Mouse (Mus musculus) retina, adult 2 months (tissue): Measurements from ENCODE around the gene Pan2.
A peak's percentile ranks its signal among the peaks of the same experiment; 100 is the strongest.
"Not testable (repeated sequence)": the region's sequence is repeated elsewhere in the genome, so short reads cannot be mapped to it uniquely, and the experiment has no call there.

Experiments used
- DNase-seq: peaks from one replicate; pipeline ENCODE4 v3.0.0-alpha.2; 2012; ENCODE audit warnings: low read depth, low spot score

Gene Pan2

DNA sequence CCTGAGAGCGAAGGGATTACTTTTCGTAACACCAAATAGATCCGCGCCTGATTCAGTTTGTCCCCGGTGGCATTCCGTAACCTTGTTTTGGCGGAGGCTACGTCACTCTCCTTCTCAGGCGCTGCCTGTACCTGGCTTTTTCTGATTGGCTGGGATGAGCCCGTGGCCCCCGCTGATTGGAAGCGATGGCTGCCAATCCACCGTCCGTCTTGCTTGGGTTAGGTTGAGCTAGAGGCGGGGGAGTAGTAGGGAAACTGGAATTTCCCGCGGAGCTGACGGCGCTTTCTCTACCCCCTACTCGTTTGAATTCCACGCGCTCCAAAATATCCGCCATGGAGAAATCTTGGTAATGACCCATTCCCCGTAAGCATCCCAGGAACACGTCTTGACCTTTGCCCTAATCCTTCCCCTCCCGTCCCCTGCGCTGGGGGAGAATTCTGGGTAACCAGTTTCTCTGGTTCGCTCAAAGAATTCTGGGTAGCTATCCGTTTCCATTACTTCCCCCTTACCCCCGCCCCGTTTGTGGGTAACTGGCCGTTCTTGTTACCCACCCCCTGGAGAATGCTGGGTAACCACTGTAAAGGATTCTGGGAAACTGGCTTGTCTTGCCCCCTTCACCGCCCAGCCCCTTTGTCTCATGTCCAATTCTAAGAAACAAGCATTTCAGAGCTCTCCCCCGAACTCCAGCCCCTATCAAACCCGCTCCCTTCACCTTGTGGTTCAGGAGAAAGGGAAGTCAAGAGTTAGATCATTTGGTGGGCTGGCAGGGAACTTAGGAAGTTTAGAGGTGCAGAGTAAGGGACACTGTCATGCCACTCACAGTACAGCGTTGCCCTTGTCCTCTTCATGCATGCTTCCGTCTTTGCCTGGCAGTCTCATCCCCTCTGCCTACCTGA is at the start of gene Pan2:
Pan2 (plus strand) TSS at position 210 of the 896 bp plus-strand sequence.
- peak; percentile 100 for DNase-seq

DNA sequence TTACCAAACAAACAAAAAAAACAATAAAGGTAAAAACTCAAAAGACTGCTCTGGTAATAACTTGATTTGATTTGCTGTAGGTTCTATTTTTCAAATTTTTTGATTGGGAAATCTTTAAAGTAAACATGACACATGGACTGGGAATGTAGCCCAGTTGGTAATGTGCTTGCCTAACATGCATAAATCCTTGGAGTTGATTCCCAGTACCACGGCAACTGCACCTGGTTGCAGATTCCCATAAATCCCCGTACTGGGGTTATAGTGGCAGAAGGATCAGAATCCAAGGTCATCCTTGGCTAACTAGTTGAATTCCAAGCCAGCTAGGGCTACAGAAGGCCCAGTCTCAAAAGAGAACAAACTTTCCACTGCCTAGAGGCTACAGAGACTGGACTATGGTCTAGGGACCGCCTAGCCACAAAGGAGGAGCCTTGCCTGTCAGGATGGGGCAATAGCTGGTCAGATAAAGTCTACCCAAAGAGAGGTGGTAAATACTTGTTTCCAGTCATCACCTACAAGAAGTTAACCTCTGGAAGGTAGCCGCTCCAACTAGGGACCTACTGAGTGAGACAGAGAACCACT is 49.4 kb upstream of the Pan2 start, which contains the start of gene Apon:
Apon (plus strand) TSS at position 420 of the 579 bp plus-strand sequence.
- no peak for DNase-seq

GRCm38 (mm10) chr10:128255925-128256324 is 47.2 kb upstream of the Pan2 start:
- DNase-seq = no peak

DNA sequence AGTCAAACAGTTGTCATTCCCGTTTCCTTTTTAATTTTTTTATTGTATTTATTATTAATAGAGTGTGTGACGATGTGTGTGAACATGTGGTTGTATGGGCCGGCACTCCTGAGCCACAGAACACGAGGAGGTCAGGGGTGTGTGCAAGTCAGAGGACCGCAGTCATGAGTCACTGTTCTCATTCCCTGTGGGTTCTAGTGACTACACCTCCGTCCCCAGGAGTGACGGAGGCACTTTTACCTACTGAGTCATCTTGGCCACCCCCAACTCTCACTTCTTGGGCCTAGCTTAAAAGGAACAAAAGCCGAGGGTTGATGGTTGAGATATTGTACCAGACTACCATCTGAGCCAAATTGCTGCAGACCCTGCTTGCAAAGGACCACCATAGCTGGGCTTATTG is 46.8 kb upstream of the Pan2 start:
- no peak for DNase-seq

GRCm38 (mm10) chr10:128258953-128259352 is 44.2 kb upstream of the Pan2 start:
- no peak for DNase-seq

DNA sequence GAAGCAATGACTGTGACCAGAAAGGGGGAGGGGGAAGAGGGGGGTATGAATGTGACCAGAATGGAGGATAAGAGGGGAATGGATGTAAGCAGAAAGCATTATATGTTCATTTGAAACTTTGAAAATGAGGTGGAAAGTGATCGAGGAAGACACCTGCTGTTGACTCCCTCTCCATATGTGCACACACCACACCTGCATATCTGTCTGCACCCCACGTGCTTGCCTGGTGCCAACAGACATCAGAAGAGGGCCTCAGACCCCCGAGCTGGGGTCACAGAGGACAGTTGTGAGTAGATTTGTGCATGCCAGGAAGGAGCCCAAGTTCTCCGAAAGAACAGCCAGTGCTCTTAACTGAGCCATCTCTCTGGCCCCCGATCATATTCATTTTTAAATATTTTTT is 43.2 kb upstream of the Pan2 start:
- no peak for DNase-seq

- DNase-seq = not testable (repeated sequence)
These were observed 42.8 kb upstream of the Pan2 start for GRCm38 (mm10) chr10:128260376-128260775.

- no peak for DNase-seq
These were observed 40.8 kb upstream of the Pan2 start for GRCm38 (mm10) chr10:128262300-128262699.

DNA sequence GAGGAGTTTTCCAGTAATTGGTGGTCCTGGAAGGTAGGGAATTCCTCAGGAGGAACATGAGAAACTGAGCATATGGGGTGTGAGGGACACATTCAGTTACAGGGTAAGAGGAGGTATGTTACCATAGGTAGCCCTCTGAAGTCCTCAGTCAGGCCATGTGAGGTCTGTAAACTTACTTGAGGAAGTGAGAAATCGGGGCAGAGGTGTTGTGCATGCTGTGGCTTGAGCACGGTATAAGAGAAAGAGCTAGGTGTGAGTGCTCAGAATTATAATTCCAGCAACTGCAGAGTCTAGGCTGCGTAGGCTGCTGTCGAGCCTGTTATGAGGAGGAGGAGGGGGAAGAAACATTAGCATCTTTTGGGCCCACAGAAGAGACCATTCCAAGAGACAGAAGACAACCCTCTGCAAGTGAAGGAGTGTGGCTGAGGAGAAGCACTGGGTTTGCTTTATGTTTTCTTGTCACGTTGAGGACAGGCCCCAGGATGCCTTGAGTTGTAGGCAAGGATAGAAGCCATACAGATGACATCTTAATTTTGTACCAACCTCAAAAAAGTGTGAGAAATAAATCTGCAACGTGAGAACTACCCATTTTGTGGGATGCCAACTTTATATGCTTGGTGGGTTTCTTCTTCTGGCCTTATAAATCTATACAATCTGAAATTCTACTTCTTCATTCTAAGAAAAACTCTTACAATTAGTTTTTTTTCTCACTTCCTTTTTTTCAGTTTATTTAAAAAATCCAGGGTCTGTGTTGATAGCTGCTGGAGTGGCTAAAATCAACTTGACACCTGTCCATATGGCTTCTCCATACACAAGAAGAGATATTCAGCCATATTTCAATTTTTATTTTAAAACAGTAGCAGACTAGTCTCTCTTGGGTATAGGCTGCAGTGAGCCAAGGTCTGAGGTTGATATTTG is 39.5 kb upstream of the Pan2 start:
- DNase-seq = no peak

- DNase-seq = no peak
These were observed 34.8 kb upstream of the Pan2 start, which contains the start of gene Apof for GRCm38 (mm10) chr10:128268371-128268770. TSS of gene Apof (plus strand) at chr10:128268671.

GRCm38 (mm10) chr10:128269206-128269910 is 33.8 kb upstream of the Pan2 start:
- no peak for DNase-seq

- DNase-seq = peak; percentile 89
These were observed 32.8 kb upstream of the Pan2 start, which contains the start of gene Stat2 for GRCm38 (mm10) chr10:128270287-128270841. TSS of gene Stat2 (plus strand) at chr10:128270559.

- DNase-seq = no peak
These were observed 32.3 kb upstream of the Pan2 start for GRCm38 (mm10) chr10:128270866-128271265.

DNA sequence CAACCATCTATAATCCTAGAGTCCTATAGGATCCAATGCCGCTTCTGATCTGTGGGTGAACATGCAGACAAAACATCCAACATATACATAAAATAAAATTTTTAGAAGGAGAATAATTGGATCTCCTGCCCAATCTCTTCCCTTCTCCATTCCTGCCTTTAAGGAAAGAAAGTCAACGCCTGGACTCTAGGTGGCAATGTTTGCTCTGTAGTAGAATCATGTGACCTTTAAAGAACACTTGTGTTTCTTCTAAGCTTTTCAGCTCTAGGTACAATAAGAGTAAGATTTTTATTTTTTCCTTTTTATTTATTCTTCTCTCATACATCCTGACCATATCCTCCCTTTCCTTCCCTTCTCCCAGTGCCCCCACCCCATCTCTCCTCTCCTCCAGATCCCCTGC is 31.3 kb upstream of the Pan2 start:
- DNase-seq = no peak

DNA sequence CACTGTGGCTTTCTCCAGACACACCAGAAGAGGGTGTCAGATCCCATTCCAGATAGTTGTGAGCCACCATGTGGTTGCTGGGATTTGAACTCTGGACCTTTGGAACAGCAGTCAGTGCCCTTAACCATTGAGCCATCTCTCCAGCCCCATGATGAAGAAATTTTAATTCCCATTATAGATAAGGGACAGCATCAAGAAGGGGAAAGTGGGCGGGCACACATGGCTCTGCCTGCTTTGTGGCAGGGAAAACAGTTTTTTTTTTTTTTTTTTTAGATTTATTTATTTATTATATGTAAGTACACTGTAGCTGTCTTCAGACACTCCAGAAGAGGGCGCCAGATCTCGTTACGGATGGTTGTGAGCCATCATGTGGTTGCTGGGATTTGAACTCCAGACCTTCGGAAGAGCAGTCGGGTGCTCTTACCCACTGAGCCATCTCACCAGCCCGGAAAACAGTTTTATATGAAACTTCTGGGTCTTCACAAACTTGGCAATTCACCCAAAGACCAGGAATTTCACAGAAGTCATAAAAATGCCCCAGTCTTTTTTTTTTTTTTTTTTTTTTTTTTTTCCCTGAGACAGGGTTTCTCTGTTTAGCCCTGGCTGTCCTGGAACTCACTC is 30.2 kb upstream of the Pan2 start:
- not testable (repeated sequence) for DNase-seq

DNA sequence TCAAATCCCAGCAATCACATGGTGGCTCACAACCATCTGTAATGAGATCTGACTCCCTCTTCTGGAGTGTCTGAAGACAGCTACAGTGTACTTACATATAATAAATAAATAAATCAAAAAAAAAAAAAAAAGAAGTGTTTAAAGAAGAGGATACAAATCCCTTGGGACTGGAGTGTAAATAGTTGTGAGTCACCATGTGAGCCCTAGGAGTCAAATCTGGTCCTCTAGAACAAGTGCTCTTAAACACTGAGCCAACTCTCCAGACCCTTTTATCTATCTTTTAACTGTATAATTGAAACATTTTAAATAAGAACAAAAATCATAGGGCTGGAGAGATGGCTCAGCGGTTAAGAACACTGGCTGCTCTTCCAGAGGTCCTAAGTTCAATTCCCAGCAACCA is 27.8 kb upstream of the Pan2 start:
- not testable (repeated sequence) for DNase-seq

DNA sequence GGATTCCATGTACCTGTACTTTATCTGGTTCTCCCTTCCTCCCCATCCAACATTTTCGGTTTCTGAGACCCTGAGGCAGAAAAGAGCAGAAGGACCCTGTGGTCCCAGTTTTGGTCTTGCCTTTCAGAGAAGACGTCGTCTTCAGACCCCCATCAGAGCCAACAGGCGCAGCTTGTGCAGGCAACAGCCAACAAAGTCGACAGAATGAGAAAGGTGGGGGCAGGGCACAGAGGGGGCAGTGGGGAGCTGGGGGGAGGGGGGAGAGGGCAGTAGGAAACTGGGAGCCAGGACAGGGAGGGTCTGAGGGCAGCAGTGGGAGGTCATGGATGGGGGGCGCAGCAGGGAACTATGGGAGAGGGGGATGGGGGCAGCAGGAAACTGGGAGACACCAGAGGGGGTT is 25.0 kb upstream of the Pan2 start:
- no peak for DNase-seq

DNA sequence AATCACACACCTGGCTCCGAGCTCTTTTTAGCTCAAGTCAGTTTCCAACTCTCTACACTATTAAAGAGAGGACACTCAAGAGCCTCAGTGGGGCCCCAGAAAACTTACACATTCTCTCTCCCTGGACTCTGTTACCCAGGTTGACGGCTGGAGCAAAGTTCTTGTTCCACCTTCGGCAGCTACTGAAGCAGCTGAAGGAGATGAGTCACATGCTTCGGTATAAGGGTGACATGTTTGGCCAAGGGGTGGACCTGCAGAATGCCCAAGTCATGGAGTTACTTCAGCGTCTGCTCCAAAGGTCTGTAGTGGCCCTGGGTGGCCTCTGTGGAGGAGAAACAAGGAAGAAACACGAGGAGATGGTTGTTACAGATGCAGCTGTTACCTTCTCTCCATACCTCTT is 22.2 kb upstream of the Pan2 start:
- no peak for DNase-seq

GRCm38 (mm10) chr10:128281682-128282081 is 21.5 kb upstream of the Pan2 start:
- no peak for DNase-seq

DNA sequence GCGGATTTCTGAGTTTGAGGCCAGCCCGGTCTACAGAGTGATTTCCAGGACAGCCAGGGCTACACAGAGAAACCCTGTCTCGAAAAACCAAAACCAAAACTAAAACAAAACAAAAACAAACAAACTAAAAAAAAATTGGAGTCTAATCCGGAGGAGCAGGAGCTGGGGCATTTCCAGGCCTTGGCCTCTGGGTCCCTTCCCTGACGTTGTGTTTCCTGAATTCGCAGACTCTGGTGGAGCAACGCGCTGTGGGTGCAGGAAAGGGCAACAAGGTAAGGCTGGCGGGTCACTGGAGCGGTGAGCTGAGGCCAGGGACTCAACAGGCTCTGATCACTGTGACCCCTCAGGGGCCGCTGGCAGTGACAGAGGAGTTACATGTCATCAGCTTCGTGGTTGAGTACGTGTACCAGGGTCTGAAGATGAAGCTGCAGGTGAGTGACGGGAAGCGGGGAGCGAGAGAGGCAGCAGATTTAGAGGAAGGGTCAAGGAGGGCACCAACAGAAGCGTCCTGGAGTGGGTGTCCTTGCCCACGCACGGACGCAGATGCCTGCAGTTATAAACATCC is 20.2 kb upstream of the Pan2 start:
- no peak for DNase-seq
